Mouse (Mus musculus) thymus, postnatal 25 days (tissue): ENCODE measurements around the gene Slc30a10.

ENCODE experiments used
- DNase-seq: peaks from one replicate; pipeline ENCODE4 v3.0.0; 2022

The Slc30a10 gene

DNA sequence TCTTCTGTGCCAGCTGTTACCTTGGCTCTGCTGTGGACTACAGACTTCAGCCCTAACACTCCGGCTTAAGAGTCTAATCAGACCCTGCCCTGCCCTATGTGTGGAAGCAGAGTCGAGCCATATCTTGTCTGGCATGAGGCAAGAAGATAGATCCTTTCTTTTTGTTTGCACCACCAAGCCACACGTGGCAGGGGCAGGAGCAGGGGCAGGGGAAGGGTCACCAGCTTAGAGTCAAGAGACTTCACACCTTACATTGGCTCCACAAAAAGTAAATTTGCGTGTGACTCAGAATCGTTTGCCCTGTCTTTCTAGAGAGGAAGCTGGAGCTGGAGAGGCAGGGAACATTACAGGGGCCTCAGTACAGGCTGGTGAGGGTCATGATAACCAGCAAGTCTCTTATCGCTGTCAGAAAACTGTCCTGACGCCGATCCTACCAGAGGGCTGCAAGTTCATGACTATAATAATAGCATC lies 14.9 kb downstream of the Slc30a10 start:
- DNase-seq, result no peak

DNA sequence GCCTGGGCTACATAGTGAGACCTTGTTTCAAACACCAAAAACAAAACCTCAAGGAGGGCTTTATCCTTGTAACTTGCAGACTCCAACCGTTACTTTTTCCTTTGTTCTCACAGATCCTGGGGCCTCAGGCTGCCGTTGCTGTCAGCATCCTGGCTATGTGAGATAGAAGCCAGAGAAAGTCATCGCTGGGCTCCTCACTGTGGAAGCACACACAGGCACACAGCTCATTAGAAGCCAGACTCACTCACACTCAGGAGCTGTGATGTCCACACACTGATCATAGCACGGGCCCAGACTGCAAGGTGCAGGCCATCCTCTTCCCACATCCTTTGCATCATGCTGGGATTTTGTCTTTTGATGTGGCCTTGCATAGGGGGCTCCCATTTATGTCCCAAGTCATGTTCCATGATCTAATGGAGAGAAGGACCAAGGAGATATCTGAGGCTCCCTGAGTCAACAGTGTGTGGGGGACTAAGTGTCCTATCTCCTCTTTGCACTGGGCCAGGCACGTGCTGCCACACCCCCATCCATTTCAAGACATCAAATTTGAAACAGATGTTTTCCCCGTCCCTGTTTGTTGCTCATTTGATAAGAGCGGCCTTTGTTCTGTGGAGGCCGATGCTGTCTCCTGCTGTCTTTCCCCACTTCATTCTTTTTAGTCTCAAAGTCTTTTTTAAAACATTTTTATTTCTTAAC lies 17.5 kb downstream of the Slc30a10 start:
- no peak for DNase-seq

DNA sequence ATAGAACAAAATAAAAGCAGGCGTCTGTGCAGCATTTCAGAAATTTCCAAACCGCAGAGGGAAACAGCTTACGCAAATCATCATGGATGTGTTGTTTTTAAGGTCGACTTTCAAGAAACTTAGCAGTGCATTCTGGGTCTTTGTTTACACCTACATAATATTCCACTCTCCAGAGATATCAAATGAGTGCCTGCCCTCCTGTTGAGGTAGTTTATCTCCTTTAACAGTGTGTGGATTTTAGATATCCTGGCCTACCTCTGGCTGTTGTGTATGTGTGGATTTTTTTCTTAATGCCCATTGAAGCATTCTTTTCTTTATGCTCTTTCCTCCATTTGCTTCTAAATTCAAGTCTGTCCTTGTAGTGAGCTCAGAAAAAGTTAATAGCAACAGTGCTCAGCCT lies 18.1 kb downstream of the Slc30a10 start:
- no peak for DNase-seq

DNA sequence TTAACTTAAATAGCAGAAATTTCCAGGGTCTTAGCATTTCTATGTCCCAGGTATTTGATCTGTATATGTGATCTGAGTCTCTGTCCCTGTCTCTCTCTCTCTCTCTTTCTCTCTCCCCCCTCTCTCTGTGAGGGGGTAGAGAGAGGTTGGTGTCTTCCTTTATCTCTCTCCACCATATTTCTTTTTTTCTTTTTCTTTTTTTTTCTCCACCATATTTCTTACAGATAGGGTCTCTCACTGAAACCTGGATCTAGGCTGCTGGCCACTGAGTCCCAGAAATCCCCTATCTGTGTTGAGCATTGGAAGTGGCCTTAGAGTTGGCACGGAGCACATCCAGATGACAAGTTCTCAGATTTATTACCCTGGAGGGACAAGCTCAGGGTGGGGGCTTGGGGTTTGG lies 18.8 kb downstream of the Slc30a10 start:
- no peak for DNase-seq

DNA sequence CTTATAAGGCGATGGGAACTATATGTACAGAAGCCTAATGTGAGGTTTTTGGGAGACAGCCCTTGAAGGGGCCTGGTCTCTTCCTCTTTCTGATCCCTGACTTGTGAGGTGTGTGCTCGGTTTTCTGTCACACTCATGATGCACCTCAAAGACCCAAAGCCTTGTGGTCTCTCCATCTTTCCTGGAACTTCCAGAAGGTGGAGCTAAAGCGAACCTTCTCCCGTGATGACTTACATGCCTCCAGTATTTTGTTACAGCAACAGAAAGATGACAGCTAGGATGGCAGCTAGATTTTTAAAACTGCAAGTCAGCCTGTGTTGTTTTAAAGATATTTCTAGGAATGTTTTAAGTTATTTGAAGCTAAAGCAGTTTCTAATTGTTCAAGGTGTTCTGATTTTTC lies 25.2 kb downstream of the Slc30a10 start:
- no peak for DNase-seq

DNA sequence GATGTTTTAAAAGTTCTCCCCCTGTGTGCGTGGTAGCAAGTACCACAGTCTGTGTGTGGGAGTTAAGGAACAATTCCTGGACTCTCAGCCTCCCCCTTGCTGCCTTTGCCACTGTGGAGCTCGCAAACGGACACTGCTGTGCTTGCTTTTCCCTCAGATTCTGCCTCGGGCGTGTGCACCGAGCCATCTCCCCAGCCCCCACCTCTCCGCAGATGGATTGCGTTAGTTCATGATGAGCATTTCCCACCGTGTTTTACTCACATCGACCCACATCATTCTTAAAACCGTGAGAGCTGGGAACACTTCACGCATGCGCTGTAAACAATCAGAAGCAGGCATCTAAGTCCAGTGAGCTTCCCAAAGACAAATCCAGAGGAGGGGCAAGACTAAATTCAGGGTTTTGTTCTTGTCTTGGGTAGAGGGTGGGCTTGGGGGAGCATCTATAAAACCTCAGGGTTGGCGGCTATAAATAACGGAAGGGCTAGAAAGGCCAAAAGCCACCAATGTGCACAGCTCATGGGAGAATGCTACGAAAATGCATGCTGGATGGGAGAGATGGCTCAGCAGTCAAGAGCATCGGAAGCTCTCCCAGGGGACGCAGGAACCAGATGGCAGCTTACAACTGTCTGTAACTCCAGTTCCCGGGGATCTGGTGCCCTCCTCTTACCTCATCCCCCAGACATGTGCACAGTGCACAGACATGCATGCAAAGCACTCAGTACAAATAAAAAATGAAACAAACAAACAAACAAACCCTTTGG lies 27.5 kb downstream of the Slc30a10 start:
- no peak for DNase-seq

DNA sequence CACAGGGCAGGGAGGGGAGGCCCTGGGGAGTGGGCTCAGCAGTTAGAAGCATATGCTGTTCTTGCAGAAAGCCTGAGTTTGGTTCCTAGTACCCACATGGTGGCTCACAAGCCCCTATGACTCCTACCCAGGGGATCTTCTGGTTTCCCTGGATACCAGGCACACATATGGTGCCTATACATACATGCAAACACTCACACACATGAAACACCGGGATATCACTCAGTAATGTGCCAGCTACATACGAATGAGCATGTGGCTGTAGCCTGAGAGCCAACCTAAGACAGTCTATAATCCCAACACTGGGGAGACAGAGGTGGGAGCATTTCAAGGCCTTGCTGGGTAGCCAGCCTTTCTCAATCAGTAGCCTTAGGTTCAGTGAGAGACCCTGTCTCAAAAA lies 28.1 kb downstream of the Slc30a10 start:
- DNase-seq, result no peak

DNA sequence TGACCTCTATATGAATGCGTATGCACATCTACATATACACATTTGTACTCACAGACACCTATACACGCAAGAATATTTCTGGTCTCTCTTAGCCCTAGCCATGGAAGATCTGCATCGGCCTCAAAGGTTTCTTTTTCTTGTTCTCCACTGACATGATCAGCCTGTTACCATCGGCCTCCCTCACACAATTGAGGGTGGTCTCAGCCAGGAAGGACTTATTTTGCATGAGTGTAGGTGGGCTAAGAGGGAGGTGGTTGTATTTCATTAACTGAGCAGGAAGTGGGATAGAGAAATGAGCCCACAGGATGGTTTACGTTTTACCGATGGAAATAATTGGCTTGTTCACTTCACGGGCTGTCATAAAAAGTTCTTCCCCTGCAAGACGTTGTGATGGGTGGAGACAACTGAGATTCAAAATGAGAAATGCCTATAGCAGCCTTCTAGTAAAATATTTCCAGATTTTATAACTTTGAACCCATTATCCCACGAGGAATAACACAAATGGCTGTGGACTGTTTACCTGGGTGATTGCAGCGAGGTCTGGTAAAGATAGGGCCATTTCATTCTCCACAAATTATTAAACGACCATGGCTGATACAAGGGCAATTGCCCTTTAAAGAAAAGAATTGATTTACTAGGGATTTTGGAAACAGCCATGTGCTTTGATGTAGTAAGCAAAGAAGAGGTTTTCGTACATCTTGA lies 28.9 kb downstream of the Slc30a10 start:
- no peak for DNase-seq

DNA sequence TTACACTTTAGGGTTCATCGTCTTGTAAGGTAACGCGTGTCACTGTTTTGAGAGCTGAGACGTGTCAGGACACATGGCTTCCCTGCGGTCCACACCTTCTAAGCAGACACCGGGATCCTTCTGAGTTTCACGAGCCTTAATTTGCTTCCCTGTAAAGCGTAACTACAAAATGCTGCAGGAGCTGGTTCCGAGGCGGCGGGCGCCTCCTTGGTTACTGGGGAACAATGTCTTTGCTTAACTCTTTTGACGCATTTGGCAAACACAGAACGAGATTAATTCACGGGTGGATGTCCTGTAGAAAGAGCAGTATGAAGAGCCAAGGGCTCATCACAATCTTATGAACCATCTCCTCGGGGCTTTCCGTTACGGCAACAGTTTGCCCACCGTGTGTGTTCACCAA lies 29.6 kb downstream of the Slc30a10 start:
- no peak for DNase-seq

DNA sequence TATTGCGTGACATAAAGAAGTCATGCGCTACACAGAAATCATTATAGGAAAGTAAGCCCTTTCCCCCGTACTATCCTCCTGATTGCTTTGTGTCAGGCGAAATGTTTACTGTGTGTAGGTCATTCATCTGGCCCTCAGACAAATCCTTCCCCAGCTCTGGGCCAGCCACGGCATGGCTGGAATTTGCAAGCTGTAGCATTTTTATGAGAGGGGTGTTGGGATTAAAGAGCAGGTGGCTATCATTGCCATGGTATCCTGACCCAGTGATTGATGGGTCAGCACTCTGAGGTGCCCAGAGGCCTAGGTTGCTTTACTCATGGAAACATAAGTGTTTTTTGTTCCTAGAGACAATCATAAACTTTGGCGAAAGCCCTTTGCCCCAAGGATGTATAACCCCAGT lies 35.2 kb downstream of the Slc30a10 start:
- DNase-seq, result no peak

DNA sequence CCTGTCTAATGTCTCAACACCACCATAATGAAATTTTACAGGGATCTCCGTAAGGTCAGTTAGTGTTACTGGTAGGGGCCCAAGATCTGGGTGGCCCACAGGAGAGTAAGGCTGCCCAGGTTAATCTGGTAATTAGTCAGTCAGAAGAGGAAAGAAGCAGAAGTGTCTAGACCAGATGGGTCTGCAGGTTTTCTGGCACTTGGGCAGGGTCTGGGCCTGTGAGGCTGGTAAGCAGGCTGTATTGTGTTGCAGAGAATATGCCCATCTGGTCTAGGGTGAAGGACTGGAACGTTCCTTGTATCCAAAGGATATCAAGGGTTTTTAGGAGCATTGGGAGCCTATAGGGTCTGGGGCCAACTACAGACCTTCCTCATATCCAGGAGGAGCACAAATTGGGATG lies 36.0 kb downstream of the Slc30a10 start:
- DNase-seq, result no peak

DNA sequence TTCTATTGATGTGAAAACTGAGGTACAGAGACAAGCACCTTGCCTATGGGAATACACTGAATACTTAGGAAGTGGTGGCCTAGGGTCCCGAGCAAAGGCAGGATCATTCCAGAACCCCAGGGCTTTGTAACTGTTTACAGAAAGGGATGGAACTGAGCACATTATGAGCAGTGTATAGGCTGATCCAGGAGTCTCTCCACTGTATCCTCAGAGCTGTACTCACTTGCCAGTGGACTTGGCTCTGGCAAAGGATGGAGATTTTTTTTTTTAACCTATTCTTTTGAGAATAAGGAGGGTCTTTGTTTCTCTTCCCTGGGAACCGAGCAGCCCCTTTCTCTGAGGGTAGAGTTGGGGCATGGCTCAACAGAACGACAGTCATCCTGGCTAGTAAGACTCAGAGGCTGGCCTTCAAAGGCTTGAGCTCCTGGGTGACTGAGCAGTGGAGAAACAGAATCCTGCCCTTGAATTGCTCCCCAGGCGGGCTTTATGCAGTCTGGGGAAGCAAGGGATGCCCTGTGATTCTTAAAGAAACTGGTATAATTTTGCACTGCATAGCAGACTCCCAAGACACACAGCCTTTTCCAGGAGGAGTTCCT lies 38.9 kb downstream of the Slc30a10 start:
- DNase-seq, result no peak

DNA sequence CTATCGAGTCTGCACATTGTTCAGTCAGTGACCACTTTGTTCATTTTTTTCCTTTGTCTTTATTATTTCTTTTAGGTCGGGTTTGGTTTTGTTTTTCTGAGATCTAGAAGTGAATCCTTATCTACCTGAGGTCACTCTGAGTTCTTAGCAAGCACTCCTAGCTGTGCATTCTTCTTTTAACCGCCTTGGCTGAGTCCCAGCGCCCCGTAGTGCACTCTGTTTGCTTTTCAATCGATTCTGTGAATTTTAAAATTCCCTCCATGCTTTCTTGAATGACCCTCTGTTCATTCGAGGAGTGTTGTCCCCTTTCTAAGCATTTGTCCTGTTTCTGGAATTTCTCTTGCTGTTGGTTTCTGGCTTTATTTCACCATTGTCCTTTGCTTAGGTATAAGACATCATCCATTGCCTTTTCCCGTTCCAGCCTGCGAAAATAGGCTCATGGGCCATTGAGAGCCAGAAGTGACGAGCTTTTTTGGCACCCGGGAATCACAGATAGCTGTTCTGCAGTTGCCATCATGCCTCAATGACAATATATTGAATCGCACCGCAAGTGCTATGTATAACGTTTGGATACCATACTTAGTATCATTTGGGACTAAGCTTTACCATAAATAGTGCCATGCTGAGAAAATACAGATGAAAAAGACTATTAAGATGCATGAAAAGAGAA lies 42.3 kb downstream of the Slc30a10 start:
- no peak for DNase-seq

DNA sequence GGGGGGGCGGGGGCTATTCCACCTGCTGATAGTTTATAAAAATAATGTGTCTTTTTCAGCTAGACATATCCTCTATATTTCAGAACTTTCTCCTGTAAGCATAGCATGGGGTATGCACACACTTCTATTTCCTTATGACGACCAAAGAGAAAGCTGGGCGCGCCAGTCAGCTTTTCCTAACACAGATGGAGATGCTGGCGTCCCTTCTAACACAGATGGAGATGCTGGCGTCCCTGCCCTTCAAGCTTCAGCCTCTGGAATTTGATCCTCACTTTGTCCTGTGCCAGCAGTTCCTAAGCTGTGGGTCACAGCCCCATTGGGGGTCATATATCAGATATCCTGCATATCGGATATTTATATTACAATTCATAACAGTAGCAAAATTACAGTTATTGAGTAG lies 46.0 kb downstream of the Slc30a10 start:
- DNase-seq, result no peak

DNA sequence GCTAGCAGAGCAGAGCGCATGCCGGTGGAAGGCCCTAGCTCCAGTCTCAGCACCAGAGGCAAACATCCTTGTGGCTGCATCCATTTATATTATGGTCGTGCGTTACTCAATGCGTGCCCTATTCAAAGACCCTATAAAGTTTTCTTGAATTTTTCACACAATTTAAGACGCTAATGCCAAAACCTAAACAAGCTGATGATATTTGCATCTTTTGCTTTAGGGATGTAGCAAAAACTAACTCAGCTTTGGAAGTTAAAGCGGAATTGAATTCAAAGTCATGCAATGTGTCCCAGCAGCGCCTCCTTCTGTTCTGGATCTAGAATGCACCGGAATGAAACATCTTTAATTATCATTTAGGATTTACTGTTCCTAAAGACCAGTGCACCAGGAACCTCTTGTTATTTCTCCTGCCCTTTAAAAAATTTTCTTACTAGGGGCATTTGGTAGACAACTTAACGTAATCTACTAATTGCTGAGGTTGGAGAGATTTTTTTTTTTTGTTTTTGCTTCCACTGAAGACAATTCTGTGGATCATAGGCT lies 47.2 kb downstream of the Slc30a10 start:
- DNase-seq, result no peak

DNA sequence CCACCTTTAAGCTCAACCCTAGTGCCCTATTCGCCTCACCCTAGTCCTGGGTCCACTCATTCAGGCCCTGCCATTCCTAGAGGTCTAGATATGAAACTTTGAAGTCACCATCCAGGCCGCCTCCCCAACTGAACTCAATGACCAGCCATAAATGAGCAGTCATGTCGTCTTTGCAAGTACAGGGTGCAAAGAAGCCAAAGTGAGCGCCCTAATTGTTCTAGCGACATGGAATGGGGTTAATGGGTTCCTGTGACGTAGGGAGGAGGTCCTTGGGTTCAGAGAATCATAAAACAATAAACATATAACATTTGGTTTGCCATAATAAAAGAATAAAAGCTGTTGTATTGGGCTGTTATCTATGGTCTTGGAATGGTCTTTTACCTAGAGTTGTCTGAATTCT lies 47.9 kb downstream of the Slc30a10 start:
- no peak for DNase-seq

DNA sequence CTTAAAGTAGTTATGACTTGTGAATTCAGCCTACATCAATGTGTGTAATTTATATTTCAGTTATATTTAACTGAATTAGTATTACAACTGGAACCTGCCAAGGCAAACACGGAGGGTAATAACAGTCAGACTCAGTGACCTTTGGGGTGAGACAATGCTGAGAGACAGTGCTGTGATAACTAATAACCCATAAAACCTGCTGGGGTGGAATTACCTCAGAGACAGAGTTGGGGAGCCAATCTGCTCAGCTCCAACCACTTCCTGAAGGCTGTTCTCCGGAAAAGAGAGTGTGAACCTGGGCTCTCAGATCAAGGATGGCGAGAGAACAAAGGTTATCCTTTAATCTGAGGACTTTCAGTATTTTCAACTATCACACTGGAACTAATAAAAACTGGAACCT lies 54.4 kb downstream of the Slc30a10 start:
- no peak for DNase-seq

DNA sequence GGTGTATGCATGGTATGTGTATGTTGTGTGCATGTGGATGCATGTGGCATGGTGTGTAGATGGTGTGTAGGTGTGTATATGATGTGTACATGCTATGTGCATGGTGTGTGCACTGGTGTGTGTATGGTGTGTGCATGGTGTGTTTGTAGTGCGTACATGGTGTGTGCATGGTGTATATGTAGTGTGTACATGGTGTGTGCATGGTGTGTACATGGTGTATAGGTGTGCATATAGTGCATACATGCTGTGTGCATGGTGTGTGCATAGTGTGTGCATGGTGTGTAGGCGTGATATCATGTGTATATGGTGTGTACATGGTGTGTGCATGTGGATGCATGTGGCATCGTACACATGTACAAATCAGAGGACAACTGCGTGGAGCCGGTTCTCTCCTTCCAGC lies 56.7 kb downstream of the Slc30a10 start:
- DNase-seq, result no peak

DNA sequence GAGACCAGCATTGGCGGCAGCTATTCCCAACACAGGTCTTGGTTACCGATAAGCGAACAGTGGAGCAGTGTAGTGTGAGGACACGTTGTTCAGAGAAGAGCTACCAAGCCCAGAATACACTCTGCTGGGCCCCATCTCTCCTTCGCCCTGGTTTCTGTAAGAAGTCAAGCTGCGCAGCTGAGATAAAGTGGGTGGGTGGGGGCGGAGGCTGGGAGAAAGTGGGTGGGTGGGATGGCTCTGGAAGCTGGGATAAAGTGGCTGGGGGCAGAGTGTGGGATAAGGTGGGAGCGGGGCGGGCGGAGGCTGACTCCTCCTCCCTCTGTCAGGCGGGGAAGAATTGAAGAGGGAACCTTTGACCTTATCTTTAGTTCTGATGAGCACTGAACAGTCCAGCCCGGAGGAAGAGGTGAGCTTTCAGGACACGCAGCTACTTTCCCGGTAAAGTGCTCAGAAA lies 60.9 kb downstream of the Slc30a10 start:
- no peak for DNase-seq

DNA sequence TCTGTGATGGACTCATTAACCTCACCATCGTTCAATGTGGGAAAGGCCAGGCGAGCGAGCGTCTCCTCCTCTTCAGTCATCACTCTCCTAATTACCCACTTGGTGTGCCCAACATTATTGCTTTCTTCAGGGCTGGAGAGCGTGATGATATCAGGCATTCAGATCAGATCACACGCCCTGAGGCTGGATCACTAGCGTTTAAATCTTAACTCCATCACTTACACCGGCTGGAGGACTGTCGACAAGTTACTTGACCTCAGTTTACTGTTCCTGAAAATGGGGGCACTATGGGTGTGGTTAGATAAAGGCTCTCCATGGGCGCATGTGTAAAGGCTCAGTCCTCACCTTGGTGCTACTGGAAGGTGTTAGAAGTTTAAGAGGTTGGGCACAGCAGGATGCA lies 61.4 kb downstream of the Slc30a10 start:
- no peak for DNase-seq

DNA sequence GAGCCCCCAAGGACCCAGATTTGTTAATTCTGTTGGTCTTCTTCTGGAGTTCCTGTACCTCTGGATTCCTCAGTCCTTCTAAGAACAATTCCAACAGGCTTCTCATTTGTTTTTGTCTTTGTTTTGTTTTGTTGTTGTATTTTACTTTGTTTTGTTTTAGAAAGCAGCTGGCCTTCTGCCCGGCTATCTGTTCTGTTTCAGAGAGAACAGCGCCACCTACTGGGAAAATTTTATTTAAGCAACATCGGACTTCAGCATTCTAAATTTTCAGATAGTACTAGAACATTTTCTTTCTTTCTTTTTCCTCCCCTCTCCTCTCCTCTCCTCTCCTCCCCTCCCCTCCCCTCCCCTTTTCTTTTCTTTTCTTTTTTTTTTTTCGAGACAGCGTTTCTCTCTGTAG lies 62.9 kb downstream of the Slc30a10 start:
- DNase-seq, result no peak
